Mouse (Mus musculus) left cerebral cortex, adult 11 months (tissue): Measurements from ENCODE around the gene Prph.
"Not testable (repeated sequence)": the region's sequence is repeated elsewhere in the genome, so short reads cannot be mapped to it uniquely, and the experiment has no call there.

ENCODE experiments used
- DNase-seq: peaks from one replicate; pipeline ENCODE4 v3.0.0; 2022; ENCODE audit warnings: low spot score

Gene Prph

DNA sequence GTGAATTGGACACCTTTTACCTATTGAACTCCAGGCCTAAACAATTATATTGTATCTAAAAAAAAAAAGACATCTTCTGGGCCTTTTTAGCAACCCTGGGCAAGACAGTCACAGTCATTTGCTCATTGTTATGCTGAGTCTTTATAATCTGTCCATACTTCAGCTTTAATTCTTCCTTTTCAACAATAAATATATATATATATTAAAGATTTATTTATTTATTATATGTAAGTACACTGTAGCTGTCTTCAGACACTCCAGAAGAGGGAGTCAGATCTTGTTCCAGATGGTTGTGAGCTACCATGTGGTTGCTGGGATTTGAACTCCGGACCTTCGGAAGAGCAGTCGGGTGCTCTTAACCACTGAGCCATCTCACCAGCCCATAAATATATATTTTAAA lies 21.0 kb downstream of the Prph start:
- not testable (repeated sequence) for DNase-seq

GRCm38 (mm10) chr15:99078181-99078910 lies 23.4 kb downstream of the Prph start:
- no peak for DNase-seq

- no peak for DNase-seq
Observed at GRCm38 (mm10) chr15:99079804-99080203, 24.8 kb downstream of the Prph start.

DNA sequence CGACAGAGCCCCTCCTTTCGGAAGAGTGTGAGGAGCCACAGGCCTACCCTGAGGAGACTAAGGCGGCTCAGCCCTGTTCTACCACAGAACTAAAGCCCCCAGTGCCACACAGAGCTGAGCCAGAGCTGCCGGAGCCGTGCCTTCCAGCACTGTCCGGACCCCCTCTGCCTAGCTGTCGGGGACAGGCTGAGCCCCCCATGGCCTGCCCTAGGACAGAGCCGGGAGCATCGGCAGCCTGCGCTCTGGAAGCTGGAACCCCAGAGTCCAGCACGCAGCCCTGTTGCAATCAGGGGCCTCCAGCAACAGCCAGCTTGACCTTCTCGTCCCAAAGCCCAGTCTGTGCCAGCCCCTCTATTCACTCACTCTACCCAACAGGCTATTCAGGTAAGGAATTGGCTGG lies 27.3 kb downstream of the Prph start:
- no peak for DNase-seq

DNA sequence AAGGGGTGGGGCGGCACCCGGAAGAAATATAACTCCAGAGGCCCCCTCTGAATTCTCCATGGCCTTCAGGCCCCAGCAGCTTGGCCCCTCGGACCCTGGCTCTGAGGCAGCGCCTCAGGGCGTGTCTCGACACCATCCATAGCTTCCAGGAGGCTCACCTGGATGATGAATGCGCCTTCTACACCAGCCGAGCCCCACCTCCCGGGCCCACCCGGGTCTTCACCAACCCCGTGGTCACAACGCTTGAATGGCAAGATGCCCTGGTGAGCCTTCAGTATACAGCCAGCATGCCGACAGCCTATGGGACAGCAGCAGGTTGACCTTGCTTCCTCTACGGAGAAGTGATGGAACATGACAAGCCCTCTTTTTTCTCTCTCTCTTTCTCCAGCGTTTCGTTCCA lies 27.9 kb downstream of the Prph start:
- DNase-seq: no peak

- DNase-seq: no peak
Observed at GRCm38 (mm10) chr15:99083258-99083657, 28.3 kb downstream of the Prph start.

GRCm38 (mm10) chr15:99083867-99084557 lies 29.0 kb downstream of the Prph start:
- DNase-seq: no peak

- no peak for DNase-seq
Observed at GRCm38 (mm10) chr15:99084618-99085017, 29.6 kb downstream of the Prph start.

DNA sequence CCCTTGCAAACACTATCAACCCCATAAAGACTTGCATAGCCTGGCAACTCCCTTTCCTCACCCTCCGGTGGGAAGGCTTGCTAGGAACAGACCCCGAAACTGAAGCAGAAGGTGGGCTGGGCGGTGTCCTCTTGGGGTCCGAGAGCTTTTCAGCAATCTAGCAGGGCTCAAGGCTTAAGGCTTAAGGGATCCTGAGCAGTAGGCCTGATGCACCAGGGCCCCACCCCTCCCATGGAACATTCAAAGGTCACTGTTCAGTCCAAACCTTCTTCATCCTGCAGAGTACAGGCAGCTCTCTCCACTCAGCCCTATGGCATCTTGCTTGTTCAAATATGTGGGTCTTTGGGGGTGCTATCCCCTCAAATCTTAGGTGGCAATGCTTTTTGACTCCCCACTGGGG lies 31.0 kb downstream of the Prph start:
- no peak for DNase-seq

GRCm38 (mm10) chr15:99087253-99088075 lies 32.5 kb downstream of the Prph start, which contains the start of gene C1ql4:
C1ql4 (minus strand) TSS chr15:99087817.
- no peak for DNase-seq

- DNase-seq: no peak
Observed at GRCm38 (mm10) chr15:99088292-99088691, 33.3 kb downstream of the Prph start.

GRCm38 (mm10) chr15:99089069-99089468 lies 34.1 kb downstream of the Prph start:
- DNase-seq: no peak

- no peak for DNase-seq
Observed at GRCm38 (mm10) chr15:99092870-99093269, 37.9 kb downstream of the Prph start, which contains the start of gene Dnajc22. Dnajc22 (plus strand) TSS chr15:99093170.

- DNase-seq: no peak
Observed at GRCm38 (mm10) chr15:99093291-99094258, 38.6 kb downstream of the Prph start.

DNA sequence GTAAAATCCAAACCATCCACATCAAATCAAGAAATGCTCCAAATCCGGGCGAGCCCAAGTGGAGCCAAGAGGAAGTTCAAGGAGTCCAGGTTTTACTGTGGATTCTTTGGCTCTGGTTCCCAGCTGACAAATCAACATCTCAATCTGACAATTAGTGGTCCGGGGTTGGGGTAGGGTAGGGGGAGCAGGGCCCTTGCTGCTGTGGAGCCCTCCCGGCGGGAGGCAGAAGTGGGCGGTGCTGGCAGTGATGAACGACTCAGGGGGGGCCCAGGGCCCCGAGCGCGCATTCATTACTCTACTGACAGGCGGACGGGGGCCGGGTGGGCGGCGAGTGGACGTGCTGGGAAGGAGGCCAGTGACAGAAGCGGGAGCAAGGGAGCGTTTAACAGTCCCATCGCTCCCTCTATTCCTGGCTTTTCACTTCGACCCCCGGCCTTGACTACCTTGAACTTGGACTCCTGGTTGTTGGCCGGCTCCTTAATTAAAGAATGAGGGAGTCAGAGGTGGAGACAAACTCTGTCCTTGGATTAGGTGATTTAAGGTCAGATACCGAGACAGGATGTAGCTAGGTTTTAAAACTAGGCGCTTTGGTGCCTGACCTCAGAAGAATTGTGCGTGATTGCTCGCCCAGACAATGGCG lies 39.8 kb downstream of the Prph start:
- DNase-seq: no peak

- no peak for DNase-seq
Observed at GRCm38 (mm10) chr15:99095356-99095755, 40.4 kb downstream of the Prph start.

DNA sequence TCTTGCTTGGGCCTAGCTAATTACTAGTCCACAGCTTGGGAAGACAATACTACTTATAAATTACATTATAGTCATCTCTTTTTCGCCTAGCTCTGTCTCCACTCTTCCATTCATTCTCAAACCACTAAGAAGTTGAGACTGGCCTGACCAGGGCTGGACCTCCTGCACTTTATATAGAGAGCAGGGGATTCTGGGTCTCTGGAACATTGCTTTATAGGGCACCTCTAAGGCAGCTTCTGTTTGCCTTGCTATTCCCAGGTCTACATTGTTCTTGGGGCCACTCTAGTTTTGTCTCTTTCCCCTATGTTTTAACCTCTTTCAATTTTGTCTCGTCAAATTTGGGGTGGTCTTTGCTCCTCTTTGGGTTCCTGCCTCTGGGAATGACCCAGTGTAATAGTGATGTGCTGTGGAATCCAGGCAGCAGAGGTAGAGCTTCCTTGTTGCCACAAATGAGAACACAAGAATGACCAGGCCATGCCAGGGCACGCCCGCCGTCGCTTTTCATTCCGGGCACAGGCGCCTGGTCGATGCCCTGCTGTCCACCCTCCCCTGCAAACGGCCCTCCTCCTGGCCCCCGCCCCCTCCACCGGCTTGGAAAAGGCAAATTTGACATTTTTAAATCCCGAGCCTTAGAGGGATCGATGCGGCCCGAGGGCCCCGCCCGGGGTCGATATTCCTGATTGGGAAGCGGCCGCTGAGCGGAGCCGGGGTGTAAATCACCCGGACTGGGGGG lies 41.3 kb downstream of the Prph start:
- no peak for DNase-seq

DNA sequence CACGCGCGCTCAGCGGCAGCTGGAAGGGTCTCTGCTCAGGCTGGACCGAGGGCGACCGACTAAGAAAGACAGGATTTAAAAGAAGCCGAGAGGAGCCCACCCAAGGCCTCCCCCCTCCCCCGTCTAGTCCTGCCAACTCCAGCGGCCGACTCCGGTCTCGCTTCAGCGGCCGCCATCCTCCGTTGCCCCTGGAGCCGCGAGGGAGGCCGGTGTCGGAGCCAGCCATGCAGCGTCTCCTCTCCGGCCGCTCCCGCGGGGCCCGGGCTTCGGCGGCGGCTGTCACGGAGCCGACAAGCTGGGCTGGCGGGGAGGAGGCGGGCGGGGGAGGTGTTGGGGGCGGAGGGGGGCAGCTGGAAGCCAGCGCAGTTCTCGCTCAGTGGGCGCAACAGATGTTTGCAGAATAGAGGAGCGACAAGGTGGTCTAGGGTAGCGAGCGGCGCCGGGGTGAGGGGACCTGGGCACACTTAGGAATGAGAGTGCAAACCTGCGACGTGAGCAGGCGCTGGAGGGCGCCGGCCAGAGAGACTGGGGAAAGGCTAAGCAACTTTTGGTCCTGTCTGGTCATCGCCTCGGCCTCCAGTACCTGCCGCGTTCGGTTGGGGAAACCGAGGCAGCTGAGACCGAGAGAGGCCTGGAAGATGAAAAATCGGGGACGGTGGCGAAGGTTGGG lies 42.0 kb downstream of the Prph start:
- DNase-seq: no peak

- DNase-seq: no peak
Observed at GRCm38 (mm10) chr15:99097840-99098492, 43.0 kb downstream of the Prph start.
